Mouse (Mus musculus) kidney, postnatal 4 days (tissue): ENCODE measurements around the gene Olfr1356.
"Not testable (repeated sequence)": the region's sequence is repeated elsewhere in the genome, so short reads cannot be mapped to it uniquely, and the experiment has no call there.

ENCODE experiments used
- DNase-seq, 2 experiments: peaks; one replicate each; pipeline ENCODE4 v3.0.0; 2021; ENCODE audit warnings: mixed read lengths in 2 of 2

Olfr1356 gene

DNA sequence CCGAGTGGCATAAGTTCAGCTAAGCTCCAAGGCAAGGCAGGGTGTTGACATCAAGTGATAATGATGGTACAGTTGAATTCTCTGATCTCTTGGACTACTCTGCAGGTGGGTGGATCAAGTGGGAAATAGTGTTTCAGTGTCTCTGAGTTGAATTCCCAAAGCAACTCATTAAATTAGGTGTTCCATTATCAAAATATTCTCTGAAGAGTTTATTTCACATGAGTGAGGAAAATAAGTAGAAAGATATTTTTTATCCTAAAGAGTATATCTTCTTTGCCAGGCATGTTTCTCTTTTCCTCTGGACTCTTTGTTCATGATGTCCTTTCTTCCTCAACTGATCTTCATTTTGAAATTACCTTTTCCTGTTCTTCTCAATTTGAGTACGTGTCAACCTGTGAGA lies at the start of gene Olfr1356:
Olfr1356 (minus strand) TSS at position 101 of the 400 bp plus-strand sequence.
- no peak for DNase-seq

- DNase-seq, result no peak
Measured at GRCm38 (mm10) chr10:78875240-78875639, 23.3 kb upstream of the Olfr1356 start, which contains the start of gene Olfr1355. Olfr1355 (plus strand) TSS chr10:78875540.

GRCm38 (mm10) chr10:78840456-78840855 lies 11.5 kb downstream of the Olfr1356 start:
- not testable (repeated sequence) for DNase-seq

DNA sequence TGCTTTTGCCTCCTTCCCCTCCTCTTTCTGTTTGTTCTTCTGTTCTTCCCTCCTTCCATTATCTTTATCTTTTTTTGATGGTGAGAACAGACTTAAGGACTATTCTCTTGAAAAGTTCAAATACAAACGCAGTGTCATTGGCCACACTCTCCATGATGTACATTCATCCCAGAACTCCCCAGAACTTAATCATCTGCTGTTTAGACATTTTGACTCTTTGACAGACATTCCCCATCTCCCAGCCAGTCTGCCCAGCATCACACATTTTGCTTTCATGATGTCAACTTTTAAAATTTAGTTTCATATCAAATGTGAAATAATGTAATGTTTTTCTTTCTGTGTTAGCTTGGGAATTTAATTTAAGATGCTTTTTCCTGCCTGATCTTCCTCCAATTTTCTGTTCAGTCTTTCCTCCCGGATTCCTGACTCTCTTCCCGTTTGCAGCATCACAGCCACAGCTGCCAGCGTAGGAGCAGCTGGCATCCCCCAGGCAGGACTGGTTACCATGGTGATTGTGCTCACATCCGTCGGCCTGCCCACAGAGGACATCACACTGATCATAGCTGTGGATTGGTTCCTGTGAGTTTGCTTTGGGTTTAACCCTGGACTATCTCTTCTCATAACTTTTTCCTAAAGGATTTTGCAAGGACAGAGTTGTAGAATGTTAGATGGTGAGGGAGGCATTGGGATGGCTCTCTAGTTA lies 39.5 kb downstream of the Olfr1356 start:
- no peak for DNase-seq

DNA sequence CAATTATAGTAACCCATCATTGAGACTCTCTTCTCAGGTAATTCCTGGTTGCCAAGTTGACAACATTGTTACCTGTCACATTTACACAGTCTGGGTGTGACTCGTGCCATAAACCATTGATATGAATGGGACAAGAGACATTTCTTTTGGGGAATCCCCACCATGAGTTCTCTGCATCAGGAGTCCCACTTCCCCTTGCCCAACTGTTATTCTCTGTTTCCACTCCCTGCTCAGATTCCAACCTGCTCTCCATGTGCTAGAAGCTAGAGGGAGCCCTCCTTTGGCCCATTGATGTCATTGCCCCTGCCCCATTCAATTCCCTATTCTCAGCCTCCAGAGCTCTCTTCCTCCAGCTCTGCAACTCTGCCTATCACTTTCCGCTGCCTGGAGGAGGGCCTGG lies 50.5 kb downstream of the Olfr1356 start:
- no peak for DNase-seq
